Mouse (Mus musculus) heart, adult 18-20 months (tissue): ENCODE data around the gene Ifngr2. TPM values are rescaled to one million over a fixed set of nuclear protein-coding genes. Genes with fewer than 3 reads are reported as not detected.
A peak's percentile ranks its signal among the peaks of the same experiment; 100 is the strongest.

Source experiments
- DNase-seq, 2 experiments: peaks; one replicate each; pipeline ENCODE4 v3.0.0; 2021 to 2022; ENCODE audit warnings: mixed read lengths in 1 of 2
- microRNA-seq, 2 experiments: library from miRNA; unstranded; fragments of <30 nt; microRNA quantifications; one replicate each; pipeline ENCODE4 v1.2.0; 2022
- total RNA-seq, 2 experiments: library from RNA; stranded (reverse); gene quantifications; 2 replicates each; pipeline ENCODE4 v1.2.3; 2021

Ifngr2 gene
- total RNA-seq, 2 experiments from 2014 or later: 121 to 129 TPM

- DNase-seq: peak; percentile 71 to 82
Observed at GRCm38 (mm10) chr16:91609501-91610245, 62.8 kb downstream of the Ifngr2 start.

- DNase-seq: peak; percentile 27 to 42
Observed at GRCm38 (mm10) chr16:91611248-91611647, 64.4 kb downstream of the Ifngr2 start.

GRCm38 (mm10) chr16:91612525-91612924 lies 65.7 kb downstream of the Ifngr2 start:
- DNase-seq: no peak

GRCm38 (mm10) chr16:91614552-91614951 lies 67.7 kb downstream of the Ifngr2 start:
- no peak for DNase-seq

Small RNA genes lying within 50 kb of the gene (microRNA-seq; reads per million reads assigned to microRNA genes)
- gene Mir6367: 0 reads per million in 2 experiments

Other genes with a start within 250 kb of the Ifngr2 start
- 10 to 100 TPM; 29.3 to 37.3 TPM for gene Ifnar2, start 174.3 kb upstream of the Ifngr2 start, total RNA-seq
- not detected for gene Gm21970, start 155.4 kb upstream of the Ifngr2 start, total RNA-seq
- 100 to 1,000 TPM; 115 to 133 TPM for gene Il10rb, start 140.9 kb upstream of the Ifngr2 start, total RNA-seq
- 10 to 100 TPM; 19.0 to 23.1 TPM for gene Ifnar1, start 61.8 kb upstream of the Ifngr2 start, total RNA-seq
- 10 to 100 TPM; 42.4 to 46.6 TPM for gene Tmem50b, start 50.7 kb downstream of the Ifngr2 start, total RNA-seq
- 10 to 100 TPM; 35.1 to 40.1 TPM for gene Dnajc28, start 72.0 kb downstream of the Ifngr2 start, total RNA-seq
- 10 to 100 TPM; 53.7 to 69.4 TPM for gene Gart, start 99.9 kb downstream of the Ifngr2 start, total RNA-seq
- gene Son, start 100.4 kb downstream of the Ifngr2 start, total RNA-seq: 100 to 1,000 TPM; 120 to 135 TPM
- gene Donson, start 141.7 kb downstream of the Ifngr2 start, total RNA-seq: 1 to 10 TPM; 2.9 to 3.6 TPM
- gene Cryzl1, start 181.9 kb downstream of the Ifngr2 start, total RNA-seq: 10 to 100 TPM; 23.0 to 25.0 TPM
- gene Itsn1, start 182.2 kb downstream of the Ifngr2 start, total RNA-seq: 10 to 100 TPM; 50.2 to 53.6 TPM